Mouse (Mus musculus) lung, embryonic 14.5 days (tissue): ENCODE data around the gene Nr2f2. TPM values are rescaled to one million over a fixed set of nuclear protein-coding genes. Genes with fewer than 3 reads are reported as not detected.
A peak's percentile ranks its signal among the peaks of the same experiment; 100 is the strongest.

Experiments used
- ATAC-seq: fragments of 200-750 bp; cut with Nextera tagmentation; 2 replicates; pipeline ENCODE4 v1.8.0; 2017; ENCODE audit warnings: mild to moderate bottlenecking, moderate TSS enrichment, moderate library complexity; ENCODE audit not compliant: insufficient read depth
- DNase-seq: peaks from one replicate; pipeline ENCODE4 v3.0.0-alpha.2; 2015
- H3K27ac ChIP-seq: fragments of 300-500 bp; sonication (generic); 2 replicates; pipeline ENCODE4 v1.5.1; 2014; ENCODE audit warnings: low read depth, mild to moderate bottlenecking, moderate library complexity
- H3K27me3 ChIP-seq: fragments of 300-500 bp; sonication (generic); 2 replicates; pipeline ENCODE4 v1.6.1; 2014; ENCODE audit warnings: low read length, control low read depth; ENCODE audit not compliant: insufficient read depth
- H3K36me3 ChIP-seq: fragments of 300-500 bp; sonication (generic); 2 replicates; pipeline ENCODE4 v1.6.1; 2014; ENCODE audit warnings: control low read depth; ENCODE audit not compliant: insufficient read depth
- H3K4me1 ChIP-seq: fragments of 300-500 bp; sonication (generic); 2 replicates; pipeline ENCODE4 v1.6.1; 2014; ENCODE audit warnings: antibody characterized with exemption, control low read depth; ENCODE audit not compliant: insufficient read depth
- H3K4me2 ChIP-seq: fragments of 300-500 bp; sonication (generic); 2 replicates; pipeline ENCODE4 v1.6.1; 2014; ENCODE audit warnings: mild to moderate bottlenecking
- H3K4me3 ChIP-seq: fragments of 300-500 bp; sonication (generic); 2 replicates; pipeline ENCODE4 v1.5.1; 2014; ENCODE audit warnings: low read depth, low read length
- H3K9ac ChIP-seq: fragments of 300-500 bp; sonication (generic); 2 replicates; pipeline ENCODE4 v1.6.1; 2014
- H3K9me3 ChIP-seq: fragments of 300-500 bp; sonication (generic); 2 replicates; pipeline ENCODE4 v1.6.1; 2016; ENCODE audit warnings: low read depth, low read length, control low read depth
- CTCF ChIP-seq: IDR thresholded peaks from 2 replicates; pipeline ENCODE4 v1.5.1; 2016; ENCODE audit warnings: antibody characterized with exemption, low read depth
- WGBS: fragments of 180-500 bp; shearing (Covaris S2); extraction: QIAGEN DNeasy Blood & Tissue Kit; methylation state at CpG from one replicate; pipeline ENCODE4 v1.1.7; 2014; 5-methylcytosine and 5-hydroxymethylcytosine counted together
- polyA plus RNA-seq: library from polyadenylated mRNA; unstranded; fragments of >200 nt; fragmentation: Nextera tagmentation; extraction: Ambion mirVana; gene quantifications from 2 replicates; pipeline ENCODE4 v1.2.1, GENCODE M21; 2014

The Nr2f2 gene
- polyA plus RNA-seq, 1 experiment from 2014 or later = 146 TPM

DNA sequence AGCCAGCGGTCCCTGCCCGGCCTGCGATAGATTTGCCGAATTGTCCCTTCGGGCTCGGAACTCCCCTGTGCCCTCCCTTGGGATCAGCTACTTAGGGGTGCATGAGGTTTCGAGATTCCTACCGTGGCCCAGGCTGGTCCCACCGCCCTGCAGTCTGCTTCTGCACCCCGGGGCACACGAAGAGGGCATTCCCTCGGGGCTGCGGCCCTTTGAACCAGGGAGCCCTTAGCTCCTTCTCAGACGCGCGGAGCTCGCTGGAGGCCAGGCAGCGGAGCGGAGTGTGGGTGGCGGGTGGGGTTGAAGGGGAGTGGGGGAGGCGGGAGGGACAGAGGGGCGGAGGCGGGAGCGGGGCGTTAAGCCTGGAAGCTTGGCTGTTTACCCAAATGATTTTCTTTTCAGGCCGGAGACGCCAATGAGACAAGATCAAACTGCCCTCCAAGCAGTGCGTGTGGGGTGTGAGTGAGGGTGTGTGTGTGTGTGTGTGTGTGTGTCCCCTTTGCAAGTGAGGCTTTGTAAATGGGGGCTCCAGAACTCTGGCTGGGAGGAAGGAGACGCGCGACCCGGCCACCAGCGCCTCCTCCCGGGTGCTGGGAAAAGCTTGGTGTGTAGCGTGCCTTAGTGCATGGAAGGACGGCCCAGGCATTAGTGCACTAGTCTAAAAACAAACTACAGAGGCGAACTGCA is 28.8 kb downstream of the Nr2f2 start:
- Histone ChIP-seq H3K4me3 (peak overlapping the region; percentile 26), H3K9me3 (no peaks in the 10 kb centered on the region), H3K27me3 (peaks cover 22% of the 10 kb centered on the region; the same call in 1 of the 2 replicates), H3K4me2 (peak overlapping the region; percentile 63), H3K9ac (peak overlapping the region; percentile 42; the same call in 1 of the 2 replicates), H3K27ac (no peak overlapping the region), H3K36me3 (peaks cover 23% of the 10 kb centered on the region), H3K4me1 (no peaks in the 10 kb centered on the region)
- ATAC-seq (peak; percentile 58), DNase-seq (peak; percentile 68)
- 7% methylated on average over 37 of the region's 37 CpGs for WGBS
- peak; percentile 48 for TF ChIP-seq CTCF

DNA sequence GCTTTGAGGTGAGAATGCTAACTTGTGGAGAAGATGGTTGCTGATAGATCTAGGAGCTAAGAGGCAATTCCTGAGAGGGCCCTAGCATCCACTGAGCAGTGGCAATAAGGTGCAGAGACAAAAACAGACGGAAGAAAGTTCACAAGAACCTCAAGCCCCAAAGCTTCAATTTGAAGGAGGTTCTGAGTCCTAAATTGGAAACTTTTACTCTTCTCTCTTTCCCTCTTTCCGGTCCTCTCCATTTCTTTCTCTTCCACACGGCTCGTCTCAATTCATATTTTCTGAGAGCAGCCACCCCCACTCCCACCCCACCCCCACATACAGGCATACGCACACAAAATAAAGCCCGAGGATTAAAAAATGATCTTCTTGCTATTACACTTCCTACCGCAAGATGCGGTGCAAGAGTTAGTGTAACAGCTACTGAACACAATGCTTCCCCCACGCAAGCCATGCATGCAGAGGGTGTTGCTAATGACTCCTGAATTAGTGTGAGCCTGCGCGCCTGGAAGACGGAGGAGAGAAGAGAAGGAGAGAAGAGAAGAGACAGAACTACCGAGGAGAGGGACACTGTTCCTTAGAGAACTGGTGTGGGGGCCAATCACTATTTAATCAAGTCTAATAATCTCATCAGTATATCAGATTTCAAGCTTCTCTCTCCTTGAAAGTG is 29.8 kb downstream of the Nr2f2 start:
- Histone ChIP-seq H3K27me3 (peaks cover 22% of the 10 kb centered on the region; the same call in 1 of the 2 replicates), H3K9me3 (no peaks in the 10 kb centered on the region), H3K36me3 (peaks cover 19% of the 10 kb centered on the region), H3K4me1 (no peaks in the 10 kb centered on the region), H3K4me2 (0 out of 2 replicates have a peak overlapping the region, but pooled peaks have one; percentile 7), H3K4me3 (no peak overlapping the region), H3K27ac (no peak overlapping the region), H3K9ac (no peak overlapping the region)
- 58% methylated on average over 13 of the region's 13 CpGs for WGBS
- ATAC-seq (no peak), DNase-seq (no peak)
- no peak for TF ChIP-seq CTCF

DNA sequence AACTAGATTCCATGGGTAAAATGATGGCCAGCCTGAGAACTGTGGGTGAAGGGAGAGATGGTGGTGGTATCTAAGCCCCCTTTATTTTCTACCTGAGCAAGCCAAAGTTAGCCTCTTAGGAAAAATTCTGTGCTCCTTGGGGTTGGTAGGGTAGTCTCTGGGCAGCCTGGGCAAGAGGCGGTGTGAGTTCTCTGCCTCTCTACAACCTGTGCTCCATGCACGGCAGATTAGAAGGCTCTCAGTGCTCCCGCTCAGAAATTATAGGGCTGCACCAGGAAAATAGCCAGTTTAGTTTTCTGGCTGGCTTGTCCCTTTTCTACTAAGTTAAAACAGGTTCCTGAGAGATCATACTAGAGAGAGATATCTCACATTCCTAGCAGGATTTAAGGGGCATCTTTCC is 30.4 kb downstream of the Nr2f2 start:
- Histone ChIP-seq H3K9me3 (no peaks in the 10 kb centered on the region), H3K27ac (no peak overlapping the region), H3K4me3 (no peak overlapping the region), H3K27me3 (peaks cover 26% of the 10 kb centered on the region; the same call in 1 of the 2 replicates), H3K4me1 (no peaks in the 10 kb centered on the region), H3K9ac (no peak overlapping the region), H3K4me2 (no peak overlapping the region), H3K36me3 (peaks cover 14% of the 10 kb centered on the region)
- WGBS = 79% methylated on average over 3 of the region's 3 CpGs
- no peak for DNase-seq
- no peak for ATAC-seq
- TF ChIP-seq CTCF = no peak

DNA sequence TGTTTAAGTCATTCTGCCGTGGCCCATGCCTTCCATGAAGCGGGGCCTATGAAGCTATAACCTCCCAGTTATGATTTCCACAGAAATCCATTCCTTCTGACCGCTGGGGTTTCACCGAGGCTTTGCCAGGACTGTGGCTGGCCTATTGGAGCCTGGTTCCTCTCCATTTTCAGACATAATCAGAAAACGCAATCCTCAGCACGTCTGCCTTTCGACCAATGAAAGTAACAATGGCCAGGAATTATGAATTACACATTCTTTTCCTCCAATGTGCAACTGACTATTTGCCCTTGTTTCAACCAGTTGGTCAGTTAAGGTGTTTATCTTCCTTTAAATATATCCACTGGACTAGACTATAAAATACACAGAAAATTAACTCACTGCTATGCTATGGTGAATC is 31.1 kb downstream of the Nr2f2 start:
- Histone ChIP-seq H3K27me3 (peaks cover 33% of the 10 kb centered on the region; the same call in 1 of the 2 replicates), H3K9me3 (no peaks in the 10 kb centered on the region), H3K36me3 (peaks cover 9% of the 10 kb centered on the region), H3K27ac (no peak overlapping the region), H3K9ac (no peak overlapping the region), H3K4me1 (no peaks in the 10 kb centered on the region), H3K4me2 (no peak overlapping the region), H3K4me3 (no peak overlapping the region)
- 32% methylated on average over 7 of the region's 7 CpGs for WGBS
- DNase-seq = no peak
- ATAC-seq = no peak
- TF ChIP-seq CTCF = no peak

DNA sequence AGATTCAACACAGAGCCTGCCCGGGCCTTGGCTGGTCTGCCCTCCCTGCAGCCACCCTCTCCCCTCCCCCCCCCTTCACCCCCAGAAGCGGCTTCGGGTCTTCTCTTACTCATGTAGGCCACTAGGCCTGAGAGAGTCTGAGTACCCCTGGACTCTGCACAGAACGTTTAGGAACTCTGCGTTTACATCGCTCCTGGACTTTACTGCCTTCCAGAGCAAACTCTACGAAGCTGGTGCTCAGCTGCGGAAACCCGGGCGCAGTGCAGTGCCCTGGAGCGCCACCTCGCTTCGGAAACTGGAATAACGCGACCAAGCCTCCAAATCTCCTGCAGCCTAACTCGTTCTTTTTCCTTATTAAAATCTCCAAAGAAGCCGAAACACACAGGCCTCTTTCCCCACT is 31.7 kb downstream of the Nr2f2 start:
- no peak overlapping the region for H3K27ac ChIP-seq
- peak; percentile 94 for DNase-seq
- 2% methylated on average over 17 of the region's 17 CpGs for WGBS
- peaks cover 38% of the 10 kb centered on the region; the same call in 1 of the 2 replicates for H3K27me3 ChIP-seq
- peak; percentile 42 for ATAC-seq
- H3K9me3 ChIP-seq = no peaks in the 10 kb centered on the region
- peak overlapping the region; percentile 34 for H3K9ac ChIP-seq
- peak overlapping the region; percentile 63 for H3K4me2 ChIP-seq
- H3K4me1 ChIP-seq = no peaks in the 10 kb centered on the region
- peak; percentile 95 for TF ChIP-seq CTCF
- H3K4me3 ChIP-seq = peak overlapping the region; percentile 15; the same call in 1 of the 2 replicates
- H3K36me3 ChIP-seq = peaks cover 4% of the 10 kb centered on the region

DNA sequence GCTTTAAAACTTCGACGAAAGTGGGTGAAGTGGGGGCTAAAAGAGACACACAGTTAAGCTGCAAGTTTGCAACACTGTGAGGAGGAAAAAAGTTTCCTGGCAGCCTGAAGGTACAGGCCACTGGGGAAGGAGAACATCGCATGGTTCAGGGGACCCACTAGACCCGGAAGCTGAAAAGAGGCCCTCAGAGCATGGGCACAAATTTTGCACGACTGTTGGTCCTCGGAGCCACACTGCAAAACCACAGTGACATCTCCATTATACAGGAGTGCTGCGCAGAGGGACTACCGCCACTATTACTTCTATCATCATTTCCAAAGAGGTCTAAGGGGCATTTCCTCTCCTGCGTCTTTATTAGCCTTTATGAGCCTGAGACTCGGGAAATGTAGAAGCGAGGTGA is 32.7 kb downstream of the Nr2f2 start:
- peaks cover 47% of the 10 kb centered on the region for H3K27me3 ChIP-seq
- no peaks in the 10 kb centered on the region for H3K36me3 ChIP-seq
- ATAC-seq (no peak), DNase-seq (no peak)
- 33% methylated on average over 11 of the region's 11 CpGs for WGBS
- H3K4me3 ChIP-seq = no peak overlapping the region
- no peak overlapping the region for H3K9ac ChIP-seq
- no peak overlapping the region for H3K4me2 ChIP-seq
- TF ChIP-seq CTCF = no peak
- no peak overlapping the region for H3K27ac ChIP-seq
- no peaks in the 10 kb centered on the region for H3K4me1 ChIP-seq
- no peaks in the 10 kb centered on the region for H3K9me3 ChIP-seq

DNA sequence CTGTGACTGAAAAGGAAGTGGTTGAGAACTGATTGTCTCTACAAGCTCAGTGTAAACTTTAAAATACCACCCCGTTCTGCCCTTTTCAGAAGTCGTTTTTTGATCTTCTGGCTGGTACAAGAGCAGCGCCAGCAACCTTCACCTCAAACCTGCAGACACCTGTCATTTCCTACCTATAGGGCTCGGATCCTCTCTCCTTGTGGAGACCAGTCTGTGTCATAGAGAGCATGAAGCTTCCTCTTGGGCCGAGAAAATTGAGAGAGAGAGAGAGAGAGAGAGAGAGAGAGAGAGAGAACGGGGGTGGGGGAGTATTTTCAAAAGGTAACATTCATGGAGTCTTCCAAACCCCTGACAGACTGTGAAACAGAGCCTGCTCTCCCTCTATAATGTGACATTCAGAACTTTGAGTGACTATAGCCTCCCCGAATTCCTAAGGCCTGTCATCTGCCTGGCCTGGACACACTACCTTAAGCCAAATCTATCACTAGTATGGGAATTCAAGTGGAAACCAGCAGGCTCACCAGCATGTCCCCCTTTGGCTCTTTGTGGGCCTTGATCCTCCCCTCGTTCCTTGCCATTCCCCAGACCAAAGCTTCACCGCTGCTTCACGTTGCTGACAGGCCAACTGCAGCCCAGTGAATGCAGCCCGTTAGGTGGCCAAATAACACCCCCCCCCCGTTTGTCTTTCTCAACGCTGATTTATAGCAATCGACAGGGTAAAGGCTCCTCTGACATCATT is 33.4 kb downstream of the Nr2f2 start:
- no peak overlapping the region for H3K9ac ChIP-seq
- H3K4me2 ChIP-seq = peak overlapping the region; percentile 93
- peaks cover 49% of the 10 kb centered on the region for H3K27me3 ChIP-seq
- H3K9me3 ChIP-seq = no peaks in the 10 kb centered on the region
- H3K4me3 ChIP-seq = no peak overlapping the region
- H3K36me3 ChIP-seq = no peaks in the 10 kb centered on the region
- DNase-seq (no peak), ATAC-seq (no peak)
- no peak for TF ChIP-seq CTCF
- no peak overlapping the region for H3K27ac ChIP-seq
- H3K4me1 ChIP-seq = no peaks in the 10 kb centered on the region
- 36% methylated on average over 14 of the region's 14 CpGs for WGBS
